Mouse (Mus musculus): ENCODE results near the gene Gm49320. TPM values are rescaled to one million over a fixed set of nuclear protein-coding genes. Genes with fewer than 3 reads are reported as not detected.

Gm49320 gene
- polyA plus RNA-seq, 1 experiment from 2014 or later = 0.73 TPM

DNA sequence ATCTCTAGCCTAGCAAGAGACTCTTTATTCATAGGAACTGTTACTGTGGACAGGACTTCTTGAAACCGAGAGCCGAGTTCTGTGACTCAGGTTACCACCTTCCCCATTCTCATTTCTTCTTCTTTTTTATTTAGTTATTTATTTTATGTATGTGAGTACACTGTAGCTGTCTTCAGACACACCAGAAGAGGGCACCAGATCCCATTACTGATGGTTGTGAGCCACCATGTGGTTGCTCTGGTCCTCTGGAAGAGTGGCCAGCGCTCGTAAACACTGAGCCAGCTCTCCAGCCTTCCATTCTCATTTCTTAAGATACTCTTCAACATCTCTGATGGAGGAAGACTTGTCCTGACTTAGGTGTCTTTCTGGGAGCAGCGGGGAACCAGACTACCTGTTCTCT, 54.1 kb downstream of the Gm49320 start:
- Histone ChIP-seq H3K36me3 (ENCODE audit: control insufficient read depth, insufficient read depth, low read length) (peaks cover 20% of the 10 kb centered on the region), H3K27me3 (ENCODE audit: control insufficient read depth, insufficient read depth, low read depth, low read length) (no peaks in the 10 kb centered on the region), H3K4me3 (ENCODE audit: low read depth, low read length) (no peak overlapping the region), H3K4me1 (ENCODE audit: control insufficient read depth, insufficient read depth, low read length) (no peaks in the 10 kb centered on the region), H3K4me2 (ENCODE audit: low read length) (no peak overlapping the region), H3K9me3 (replicated peaks; ENCODE audit: control insufficient read depth, low read length, poor library complexity, severe bottlenecking) (no peaks in the 10 kb centered on the region), H3K27ac (ENCODE audit: low read length) (no peak overlapping the region), H3K9ac (ENCODE audit: low read depth, low read length) (no peak overlapping the region)
- 95% methylated on average over 5 of the region's 5 CpGs for WGBS
- no peak for ATAC-seq

DNA sequence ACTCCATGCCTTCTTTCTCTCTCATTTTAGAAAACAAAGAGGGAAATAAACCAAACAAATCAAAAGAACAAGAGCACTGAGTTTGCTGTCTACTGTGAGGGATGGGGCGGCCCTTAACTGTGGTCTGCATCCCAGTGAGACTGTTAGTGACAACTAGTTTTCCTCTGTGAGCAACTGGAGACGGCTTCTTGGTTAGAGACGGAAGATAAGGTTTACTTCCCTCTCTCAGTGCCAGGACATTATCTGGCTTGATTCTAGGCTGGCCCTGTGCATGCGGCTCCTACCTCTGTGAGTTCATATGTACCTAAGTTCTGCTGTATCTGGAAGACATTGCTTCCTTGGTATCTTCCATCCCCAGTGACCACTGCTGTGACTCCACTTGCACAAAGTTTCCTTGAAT, 59.2 kb downstream of the Gm49320 start:
- Histone ChIP-seq H3K9me3 (replicated peaks; ENCODE audit: control insufficient read depth, low read length, poor library complexity, severe bottlenecking) (no peaks in the 10 kb centered on the region), H3K27me3 (ENCODE audit: control insufficient read depth, insufficient read depth, low read depth, low read length) (no peaks in the 10 kb centered on the region), H3K36me3 (ENCODE audit: control insufficient read depth, insufficient read depth, low read length) (peaks cover 29% of the 10 kb centered on the region), H3K4me2 (ENCODE audit: low read length) (no peak overlapping the region), H3K4me1 (ENCODE audit: control insufficient read depth, insufficient read depth, low read length) (no peaks in the 10 kb centered on the region), H3K27ac (ENCODE audit: low read length) (no peak overlapping the region), H3K9ac (ENCODE audit: low read depth, low read length) (no peak overlapping the region), H3K4me3 (ENCODE audit: low read depth, low read length) (no peak overlapping the region)
- WGBS = 94% methylated on average over 4 of the region's 4 CpGs
- ATAC-seq = no peak

Other genes with a start within 250 kb of the Gm49320 start
- 0.24 and 0.31 TPM in 2 replicates for gene Cd209f, start 133.0 kb upstream of the Gm49320 start, polyA plus RNA-seq (2015; fragmentation: Nextera tagmentation; extraction: Ambion mirVana)
- not detected in 2 replicates for gene Cd209g, start 104.8 kb upstream of the Gm49320 start, polyA plus RNA-seq (2015; fragmentation: Nextera tagmentation; extraction: Ambion mirVana)
- gene Evi5l, start 72.3 kb upstream of the Gm49320 start, polyA plus RNA-seq (2015; fragmentation: Nextera tagmentation; extraction: Ambion mirVana) = 123 and 131 TPM in 2 replicates
- 51.2 and 58.5 TPM in 2 replicates for gene Prr36, start 21.4 kb upstream of the Gm49320 start, polyA plus RNA-seq (2015; fragmentation: Nextera tagmentation; extraction: Ambion mirVana)
- gene Lrrc8e, start 12.0 kb upstream of the Gm49320 start, polyA plus RNA-seq (2015; fragmentation: Nextera tagmentation; extraction: Ambion mirVana) = 0.05 TPM in 1 of 2 replicates, not detected in the other
- gene Map2k7, start 125 bp upstream of the Gm49320 start, polyA plus RNA-seq (2015; fragmentation: Nextera tagmentation; extraction: Ambion mirVana) = 26.8 and 29.9 TPM in 2 replicates
- gene Tgfbr3l, start 9.3 kb downstream of the Gm49320 start, polyA plus RNA-seq (2015; fragmentation: Nextera tagmentation; extraction: Ambion mirVana) = 4.1 and 5.2 TPM in 2 replicates
- gene Snapc2, start 14.2 kb downstream of the Gm49320 start, polyA plus RNA-seq (2015; fragmentation: Nextera tagmentation; extraction: Ambion mirVana) = 62.2 and 62.9 TPM in 2 replicates
- 258 and 267 TPM in 2 replicates for gene Ctxn1, start 20.4 kb downstream of the Gm49320 start, polyA plus RNA-seq (2015; fragmentation: Nextera tagmentation; extraction: Ambion mirVana)
- gene Timm44, start 37.0 kb downstream of the Gm49320 start, polyA plus RNA-seq (2015; fragmentation: Nextera tagmentation; extraction: Ambion mirVana) = 45.3 and 48.1 TPM in 2 replicates
- 18.4 and 18.8 TPM in 2 replicates for gene Ccl25, start 86.3 kb downstream of the Gm49320 start, polyA plus RNA-seq (2015; fragmentation: Nextera tagmentation; extraction: Ambion mirVana)
- 85.9 and 100 TPM in 2 replicates for gene Elavl1, start 86.5 kb downstream of the Gm49320 start, polyA plus RNA-seq (2015; fragmentation: Nextera tagmentation; extraction: Ambion mirVana)

Measured in midbrain, embryonic 16.5 days (tissue).